Mouse (Mus musculus): ENCODE results near the gene Eln. TPM values are rescaled to one million over a fixed set of nuclear protein-coding genes. Genes with fewer than 3 reads are reported as not detected.

Gene Eln
- polyA plus RNA-seq, 1 experiment from 2014 or later: 25.8 TPM

DNA sequence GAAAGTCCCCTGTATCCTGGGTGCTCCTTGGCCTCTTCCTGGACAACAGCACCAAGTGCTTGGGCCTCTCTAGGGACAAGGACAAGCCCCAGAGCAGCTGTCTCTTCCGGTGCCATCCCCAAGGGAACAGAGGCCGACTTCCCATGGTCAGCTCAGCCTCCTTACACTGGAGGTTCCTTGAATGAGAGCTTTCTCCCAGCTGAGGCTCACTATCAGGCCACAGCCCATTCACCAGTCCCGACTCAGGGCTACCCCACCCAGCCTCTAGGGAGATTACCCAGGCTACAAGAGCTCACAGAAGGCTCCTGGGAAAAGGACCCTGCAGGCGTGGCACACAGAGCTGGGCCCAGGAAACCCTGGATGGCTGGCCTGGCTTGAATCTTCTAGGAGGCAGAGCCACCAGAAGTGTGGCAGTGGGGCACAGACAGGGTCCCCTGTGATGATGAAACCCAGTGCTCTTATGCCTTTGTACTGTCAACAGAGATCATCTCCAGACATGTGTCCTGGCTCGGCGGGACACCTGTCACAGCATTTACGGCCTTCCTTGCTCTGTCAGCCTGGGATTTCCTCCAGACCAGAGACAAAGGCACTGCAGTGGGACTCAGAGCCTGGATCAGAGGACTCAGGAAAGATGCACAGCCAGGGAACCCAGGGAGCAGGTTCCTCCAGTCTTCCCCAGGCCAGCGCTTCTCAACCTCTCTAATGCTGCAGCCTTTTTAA, 68.1 kb downstream of the Eln start:
- WGBS: 65% methylated on average over 8 of the region's 8 CpGs
- Histone ChIP-seq H3K4me1 (peaks cover 43% of the 10 kb centered on the region), H3K4me3 (replicated peaks) (no peak overlapping the region), H3K27me3 (replicated peaks) (no peaks in the 10 kb centered on the region), H3K9me3 (replicated peaks) (no peaks in the 10 kb centered on the region), H3K27ac (replicated peaks) (no peak overlapping the region), H3K9ac (replicated peaks) (no peak overlapping the region), H3K4me2 (no peak overlapping the region), H3K36me3 (peaks cover 12% of the 10 kb centered on the region)
- ATAC-seq (ENCODE audit: low FRiP score): no peak

DNA sequence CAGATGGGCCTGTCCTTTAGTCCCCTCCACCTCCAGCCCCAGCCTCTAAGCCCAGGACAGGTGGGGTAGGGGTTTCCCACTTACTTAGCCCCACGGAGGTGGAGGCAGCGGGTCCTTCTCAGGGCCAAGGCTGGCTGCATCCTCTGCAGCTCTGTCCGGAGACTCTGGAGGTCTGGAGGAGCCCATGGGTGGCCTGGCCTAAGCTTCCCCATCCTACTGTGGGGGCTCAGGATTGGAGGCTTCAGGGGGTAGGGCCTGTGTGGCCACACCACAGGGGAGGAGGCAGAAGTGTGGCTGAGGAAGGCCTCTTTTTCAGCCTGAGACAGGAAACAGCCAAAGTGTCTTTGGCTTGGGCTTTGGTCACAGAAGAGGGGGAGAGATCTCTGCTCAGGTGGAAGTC, 69.1 kb downstream of the Eln start:
- Histone ChIP-seq H3K4me1 (peaks cover 43% of the 10 kb centered on the region), H3K36me3 (peaks cover 6% of the 10 kb centered on the region)
- 85% methylated on average over 3 of the region's 3 CpGs for WGBS

DNA sequence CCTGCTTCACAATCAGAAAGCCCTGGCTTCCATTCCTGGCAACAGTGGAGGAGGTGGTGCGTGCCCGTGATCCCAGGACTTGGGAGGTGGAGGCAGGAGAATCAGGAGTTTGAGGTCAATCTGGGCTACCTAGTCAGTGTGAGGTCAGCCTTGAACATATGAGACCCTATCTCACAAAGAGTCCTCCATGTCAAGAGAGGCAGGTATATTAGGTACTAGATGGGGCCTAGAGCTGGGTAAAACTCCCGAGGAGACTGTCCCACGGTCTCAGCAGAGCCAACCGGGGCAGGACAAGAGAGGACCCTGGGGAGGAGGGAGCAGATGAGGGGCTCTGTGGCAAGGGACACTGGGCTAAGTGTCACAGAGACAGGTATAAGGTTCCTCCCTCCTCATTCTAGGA, 69.6 kb downstream of the Eln start:
- 88% methylated on average over 5 of the region's 5 CpGs for whole genome bisulfite sequencing
- H3K36me3 ChIP-seq: peaks cover 7% of the 10 kb centered on the region
- H3K9me3 ChIP-seq (replicated peaks): no peaks in the 10 kb centered on the region
- H3K4me2 ChIP-seq: no peak overlapping the region
- no peak overlapping the region for H3K9ac ChIP-seq (replicated peaks)
- H3K27ac ChIP-seq (replicated peaks): no peak overlapping the region
- ATAC-seq (ENCODE audit: low FRiP score): no peak
- H3K4me3 ChIP-seq (replicated peaks): no peak overlapping the region
- no peaks in the 10 kb centered on the region for H3K27me3 ChIP-seq (replicated peaks)
- H3K4me1 ChIP-seq: peaks cover 43% of the 10 kb centered on the region

More for the DNA sequence above, 69.1 kb downstream of the Eln start:
- Histone ChIP-seq H3K27ac (replicated peaks) (no peak overlapping the region), H3K9me3 (replicated peaks) (no peaks in the 10 kb centered on the region), H3K9ac (replicated peaks) (no peak overlapping the region), H3K4me2 (no peak overlapping the region), H3K27me3 (replicated peaks) (no peaks in the 10 kb centered on the region), H3K4me3 (replicated peaks) (no peak overlapping the region)
- no peak for ATAC-seq (ENCODE audit: low FRiP score)

DNA sequence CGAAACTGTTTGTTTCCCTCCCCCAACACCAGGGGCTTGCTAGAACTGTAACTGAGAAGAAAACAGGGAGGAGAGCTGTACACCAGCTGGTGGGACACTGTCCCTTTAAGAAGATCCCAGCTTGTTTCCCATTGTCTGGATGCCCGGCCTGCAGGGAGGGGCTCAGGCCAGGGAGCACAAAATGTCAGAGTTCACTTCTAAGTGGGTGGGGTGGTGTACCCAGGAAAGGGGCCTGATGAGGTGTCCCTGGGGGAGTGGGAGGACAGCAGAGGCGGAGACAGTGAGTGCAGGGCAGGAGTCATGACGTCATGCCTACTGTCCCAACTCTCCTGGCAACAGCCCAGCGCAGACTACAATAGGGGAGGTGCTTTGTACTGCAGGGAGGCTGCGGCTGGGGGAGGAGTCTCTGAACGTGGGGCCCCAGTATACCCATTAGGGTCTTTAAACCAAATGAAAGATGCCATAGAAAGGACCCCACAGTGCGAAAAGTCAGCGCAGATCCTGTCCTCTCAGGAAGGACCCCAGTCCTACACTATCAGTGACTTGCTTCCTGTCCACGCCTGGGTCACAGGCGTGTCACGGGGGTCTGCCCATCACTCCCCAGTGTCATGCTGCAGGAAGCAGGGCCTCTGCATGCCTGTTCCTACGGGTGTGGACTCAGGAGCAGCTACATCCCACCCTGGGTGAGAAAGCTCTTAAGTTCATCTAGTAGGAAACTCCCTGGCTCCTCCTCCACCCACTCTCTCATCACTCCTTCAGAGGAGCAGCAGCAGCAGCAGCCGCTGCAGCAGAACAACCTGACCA, 71.0 kb downstream of the Eln start:
- peak; percentile 78 for ATAC-seq (ENCODE audit: low FRiP score)
- Histone ChIP-seq H3K4me2 (peak overlapping the region; percentile 58), H3K27me3 (replicated peaks) (no peaks in the 10 kb centered on the region), H3K9ac (replicated peaks) (peak overlapping the region; percentile 40), H3K27ac (replicated peaks) (peak overlapping the region; percentile 76), H3K9me3 (replicated peaks) (no peaks in the 10 kb centered on the region), H3K36me3 (peaks cover 19% of the 10 kb centered on the region), H3K4me3 (replicated peaks) (peak overlapping the region; percentile 35), H3K4me1 (peaks cover 52% of the 10 kb centered on the region)
- 2% methylated on average over 14 of the region's 14 CpGs for WGBS

DNA sequence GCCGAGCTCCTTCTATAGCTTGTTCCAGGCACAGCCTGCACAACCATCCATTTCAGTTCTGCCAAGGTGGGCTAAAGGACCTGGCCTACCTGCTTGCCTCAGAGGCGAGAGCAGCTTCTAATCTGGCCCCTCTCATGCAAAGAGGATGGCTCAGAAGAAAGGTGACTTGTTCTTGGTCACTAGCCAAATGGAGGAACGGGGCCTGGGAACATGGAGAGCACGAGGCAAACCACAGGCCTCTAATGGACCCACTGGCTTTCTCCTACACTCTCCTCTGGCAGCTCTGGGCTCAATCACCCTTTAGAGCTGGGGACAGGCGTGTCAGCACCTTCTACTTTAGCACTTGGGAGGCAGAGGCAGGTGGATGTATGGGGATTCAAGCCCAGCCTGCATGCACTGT, 72.1 kb downstream of the Eln start:
- Histone ChIP-seq H3K9ac (replicated peaks) (no peak overlapping the region), H3K9me3 (replicated peaks) (no peaks in the 10 kb centered on the region), H3K4me2 (no peak overlapping the region), H3K4me3 (replicated peaks) (no peak overlapping the region), H3K27me3 (replicated peaks) (no peaks in the 10 kb centered on the region), H3K27ac (replicated peaks) (peak overlapping the region; percentile 76; the same call in 1 of the 2 replicates), H3K36me3 (peaks cover 27% of the 10 kb centered on the region), H3K4me1 (peaks cover 42% of the 10 kb centered on the region)
- ATAC-seq (ENCODE audit: low FRiP score): no peak
- 69% methylated on average over 5 of the region's 5 CpGs for WGBS

DNA sequence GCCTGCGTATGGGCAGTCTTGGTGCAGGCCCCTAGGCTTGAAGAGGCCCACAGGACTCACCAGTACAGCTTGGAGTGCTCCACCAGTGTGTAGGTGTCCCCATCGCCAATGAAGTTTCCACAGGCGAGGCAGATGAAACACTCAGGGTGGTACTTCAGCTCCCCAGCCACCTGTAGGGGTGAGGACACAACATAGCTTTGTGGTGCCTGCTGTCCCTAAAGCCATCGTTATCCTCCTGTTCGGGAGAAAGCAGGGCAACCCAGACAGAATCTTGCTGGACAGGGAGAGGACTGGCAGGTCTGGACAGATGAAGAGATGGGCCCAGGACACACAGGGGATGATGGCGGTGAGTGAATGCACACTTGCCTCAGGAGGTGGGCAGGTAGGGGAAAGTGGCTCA, 74.5 kb downstream of the Eln start:
- no peaks in the 10 kb centered on the region for H3K9me3 ChIP-seq (replicated peaks)
- WGBS: 92% methylated on average over 6 of the region's 6 CpGs
- H3K4me3 ChIP-seq (replicated peaks): no peak overlapping the region
- H3K27me3 ChIP-seq (replicated peaks): no peaks in the 10 kb centered on the region
- peaks cover 50% of the 10 kb centered on the region for H3K36me3 ChIP-seq
- no peak overlapping the region for H3K4me2 ChIP-seq
- H3K9ac ChIP-seq (replicated peaks): no peak overlapping the region
- peaks cover 32% of the 10 kb centered on the region for H3K4me1 ChIP-seq
- no peak overlapping the region for H3K27ac ChIP-seq (replicated peaks)
- no peak for ATAC-seq (ENCODE audit: low FRiP score)

DNA sequence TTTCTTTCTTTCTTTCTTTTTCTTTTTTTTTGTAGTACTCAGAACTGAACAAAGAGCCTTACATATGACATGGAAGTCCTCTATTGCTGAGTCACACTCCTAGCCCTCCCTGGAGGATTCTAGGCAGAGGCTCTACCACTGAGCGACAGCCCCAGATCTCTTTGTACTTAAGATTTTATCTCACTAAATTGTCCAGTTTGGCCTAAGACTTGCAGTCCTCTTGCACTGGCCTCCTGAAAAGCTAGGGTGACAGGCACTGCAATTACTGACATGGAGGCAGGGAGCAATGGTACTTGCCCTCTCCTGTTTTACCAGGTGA, 75.0 kb downstream of the Eln start:
- Histone ChIP-seq H3K9ac (replicated peaks) (no peak overlapping the region), H3K36me3 (peaks cover 55% of the 10 kb centered on the region), H3K9me3 (replicated peaks) (no peaks in the 10 kb centered on the region), H3K27ac (replicated peaks) (peak overlapping the region; percentile 72; the same call in 1 of the 2 replicates), H3K4me2 (no peak overlapping the region), H3K4me3 (replicated peaks) (no peak overlapping the region), H3K4me1 (peaks cover 30% of the 10 kb centered on the region), H3K27me3 (replicated peaks) (no peaks in the 10 kb centered on the region)
- ATAC-seq (ENCODE audit: low FRiP score): no peak
- WGBS: 56% methylated on average over 1 of the region's 1 CpGs

DNA sequence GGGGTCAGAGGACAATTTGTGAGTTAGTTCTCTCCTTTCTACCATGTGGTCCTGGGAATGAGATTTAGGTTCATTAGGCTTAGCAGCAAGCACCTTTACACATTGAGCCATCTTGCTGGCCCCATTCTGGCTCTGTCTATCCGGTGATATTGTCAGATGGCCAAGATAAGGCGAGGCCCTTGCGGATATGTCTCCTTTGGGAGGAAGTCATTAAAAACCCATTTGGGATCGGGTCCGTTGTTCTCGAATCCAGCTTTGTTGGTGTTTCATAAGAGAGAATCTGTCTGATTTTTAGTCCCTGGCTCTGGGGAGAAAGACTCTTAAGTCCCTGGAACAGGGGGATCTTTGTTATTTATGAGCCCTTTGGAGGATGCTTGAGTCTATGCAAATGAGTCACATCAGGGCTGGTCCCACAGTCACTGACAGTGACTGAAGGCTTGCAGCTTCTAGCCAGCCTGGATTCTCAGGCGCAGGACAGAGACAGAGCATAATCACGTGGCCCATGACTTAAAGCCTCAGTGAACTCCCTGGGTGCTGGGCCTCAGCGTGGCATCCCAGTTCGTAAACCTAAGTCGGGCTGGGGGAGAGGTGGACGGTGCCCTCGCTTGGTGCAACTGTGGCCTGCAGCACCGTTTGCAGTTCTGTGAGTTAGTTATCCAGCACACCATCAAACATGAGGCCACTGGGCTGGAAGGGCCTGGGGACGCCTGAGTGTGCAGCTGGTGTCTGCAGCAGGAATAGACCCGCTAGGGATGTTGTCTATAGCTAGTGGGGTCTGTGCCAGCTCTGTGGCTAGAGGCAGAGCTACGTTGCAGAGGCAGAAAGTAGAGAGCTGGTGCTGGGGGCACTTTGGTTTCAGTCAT, 75.6 kb downstream of the Eln start:
- ATAC-seq (ENCODE audit: low FRiP score): no peak
- Histone ChIP-seq H3K4me1 (peaks cover 25% of the 10 kb centered on the region), H3K4me2 (no peak overlapping the region), H3K36me3 (peaks cover 60% of the 10 kb centered on the region), H3K9me3 (replicated peaks) (no peaks in the 10 kb centered on the region), H3K27ac (replicated peaks) (peak overlapping the region; percentile 72), H3K27me3 (replicated peaks) (no peaks in the 10 kb centered on the region), H3K4me3 (replicated peaks) (no peak overlapping the region), H3K9ac (replicated peaks) (no peak overlapping the region)
- 33% methylated on average over 17 of the region's 17 CpGs for WGBS

DNA sequence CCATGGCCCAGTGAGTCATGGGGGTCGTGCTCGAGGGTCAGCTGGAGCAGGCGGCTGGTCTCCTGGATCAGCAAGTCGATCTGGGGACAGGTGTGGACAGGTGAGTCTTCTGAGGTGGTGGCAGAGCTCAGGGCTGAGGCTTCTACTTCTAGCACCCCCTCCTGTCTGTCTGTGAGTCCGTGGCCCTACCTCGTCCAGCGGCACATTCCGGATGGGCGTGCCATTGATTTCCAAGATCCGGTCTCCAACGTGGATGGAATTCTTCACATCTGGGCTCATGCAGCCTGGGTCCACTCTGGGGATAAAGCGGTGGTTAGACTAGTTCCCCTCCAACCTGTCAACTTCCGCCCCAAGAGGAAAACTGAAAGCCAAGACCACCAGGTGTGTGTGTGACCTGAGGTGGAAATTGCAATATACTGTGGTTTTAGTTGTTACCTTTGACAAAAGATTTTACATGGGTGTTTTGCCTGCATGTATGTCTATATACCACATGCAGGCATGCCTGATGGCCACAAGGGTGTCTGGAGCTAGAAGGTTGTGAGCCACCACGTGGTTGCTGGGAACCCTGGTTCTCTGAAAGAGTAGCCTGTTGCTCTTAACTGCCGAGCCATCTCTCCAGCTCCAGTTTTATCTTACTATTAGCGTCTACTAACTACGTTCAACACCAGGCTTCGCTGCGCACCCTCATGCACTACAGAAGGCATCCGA, 78.0 kb downstream of the Eln start:
- Histone ChIP-seq H3K9me3 (replicated peaks) (no peaks in the 10 kb centered on the region), H3K27ac (replicated peaks) (no peak overlapping the region), H3K4me3 (replicated peaks) (no peak overlapping the region), H3K4me1 (peaks cover 11% of the 10 kb centered on the region), H3K4me2 (no peak overlapping the region), H3K27me3 (replicated peaks) (no peaks in the 10 kb centered on the region), H3K9ac (replicated peaks) (no peak overlapping the region), H3K36me3 (peaks cover 84% of the 10 kb centered on the region)
- no peak for ATAC-seq (ENCODE audit: low FRiP score)
- 78% methylated on average over 20 of the region's 20 CpGs for WGBS

DNA sequence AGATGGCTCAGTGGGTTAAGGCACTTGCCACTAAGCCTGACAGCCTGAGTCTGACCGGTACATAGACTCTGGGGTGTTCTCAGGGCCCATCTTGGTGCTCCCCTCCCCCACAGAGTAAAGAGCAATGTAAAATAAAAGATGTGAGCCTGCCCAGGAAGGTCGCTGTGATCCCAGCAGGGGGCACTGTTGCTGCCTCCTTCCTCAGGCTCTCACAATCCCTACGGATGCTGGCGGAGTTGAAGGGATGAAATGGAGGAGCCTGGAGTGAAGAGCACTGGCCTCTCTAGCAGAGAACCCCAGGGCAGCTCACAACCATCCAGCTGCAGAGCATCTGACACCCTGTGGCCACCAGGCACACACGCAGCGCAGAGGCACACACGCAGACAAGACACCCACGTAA, 78.6 kb downstream of the Eln start:
- no peak overlapping the region for H3K4me2 ChIP-seq
- no peaks in the 10 kb centered on the region for H3K27me3 ChIP-seq (replicated peaks)
- WGBS: 31% methylated on average over 8 of the region's 8 CpGs
- H3K9me3 ChIP-seq (replicated peaks): no peaks in the 10 kb centered on the region
- peaks cover 90% of the 10 kb centered on the region for H3K36me3 ChIP-seq
- no peak for ATAC-seq (ENCODE audit: low FRiP score)
- H3K4me1 ChIP-seq: peaks cover 11% of the 10 kb centered on the region
- H3K27ac ChIP-seq (replicated peaks): no peak overlapping the region
- H3K4me3 ChIP-seq (replicated peaks): no peak overlapping the region
- H3K9ac ChIP-seq (replicated peaks): no peak overlapping the region

DNA sequence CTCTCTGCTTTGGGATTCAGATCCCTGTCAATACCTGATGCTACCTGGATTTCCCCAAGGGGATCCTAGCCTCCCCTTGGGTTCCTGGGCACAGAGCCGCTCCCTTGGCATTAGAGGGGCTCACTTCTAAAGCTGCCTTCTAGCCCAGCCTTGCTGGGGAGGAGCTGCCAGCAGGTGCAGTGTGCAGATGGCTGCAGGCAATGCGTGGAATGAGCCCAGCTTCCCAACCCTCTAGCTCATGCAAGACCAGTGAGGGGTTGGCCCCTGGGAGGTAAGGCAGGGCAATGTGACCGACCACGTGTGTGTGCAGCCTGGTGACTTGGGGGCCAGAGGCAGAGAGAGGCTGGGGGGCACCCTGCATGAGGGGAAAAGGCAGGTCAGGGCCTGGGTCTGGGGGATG, 90.4 kb downstream of the Eln start:
- ATAC-seq (ENCODE audit: low FRiP score): 0 out of 2 replicates have a peak, but pooled peaks have one; percentile 28
- no peak overlapping the region for H3K9ac ChIP-seq (replicated peaks)
- 61% methylated on average over 4 of the region's 4 CpGs for WGBS

More for the DNA sequence above, 90.4 kb downstream of the Eln start:
- Histone ChIP-seq H3K4me1 (no peaks in the 10 kb centered on the region), H3K36me3 (peaks cover 51% of the 10 kb centered on the region), H3K4me3 (replicated peaks) (no peak overlapping the region), H3K27ac (replicated peaks) (no peak overlapping the region), H3K4me2 (no peak overlapping the region), H3K27me3 (replicated peaks) (no peaks in the 10 kb centered on the region), H3K9me3 (replicated peaks) (no peaks in the 10 kb centered on the region)
